Mouse (Mus musculus): ENCODE measurements around the gene Prex1. TPM values are rescaled to one million over a fixed set of nuclear protein-coding genes. Genes with fewer than 3 reads are reported as not detected.

Prex1 gene
- total RNA-seq, 2 experiments from 2014 or later, result 13.4 to 29.4 TPM

DNA sequence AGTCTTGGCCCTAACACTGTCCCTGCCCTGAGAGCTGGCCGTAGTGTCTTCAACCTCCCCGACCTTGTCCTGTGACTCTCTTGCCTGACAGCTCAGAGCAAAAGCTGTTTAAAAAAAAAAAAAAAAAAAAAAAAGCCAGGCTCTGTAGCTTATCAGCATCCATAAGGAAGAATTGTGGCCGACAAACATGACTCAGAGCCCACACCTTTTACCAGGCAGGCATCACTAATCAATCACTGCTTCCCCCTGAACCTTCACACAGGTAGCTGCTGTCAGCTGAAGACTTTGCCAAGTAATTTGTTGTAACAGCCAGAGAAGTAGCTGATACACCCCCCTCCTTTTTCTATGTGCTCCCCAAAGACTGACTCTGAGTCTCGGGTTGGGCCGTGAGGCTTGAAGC is 140.0 kb downstream of the Prex1 start:
- no peak for ATAC-seq (replicated peaks; ENCODE audit: poor library complexity, severe bottlenecking)

DNA sequence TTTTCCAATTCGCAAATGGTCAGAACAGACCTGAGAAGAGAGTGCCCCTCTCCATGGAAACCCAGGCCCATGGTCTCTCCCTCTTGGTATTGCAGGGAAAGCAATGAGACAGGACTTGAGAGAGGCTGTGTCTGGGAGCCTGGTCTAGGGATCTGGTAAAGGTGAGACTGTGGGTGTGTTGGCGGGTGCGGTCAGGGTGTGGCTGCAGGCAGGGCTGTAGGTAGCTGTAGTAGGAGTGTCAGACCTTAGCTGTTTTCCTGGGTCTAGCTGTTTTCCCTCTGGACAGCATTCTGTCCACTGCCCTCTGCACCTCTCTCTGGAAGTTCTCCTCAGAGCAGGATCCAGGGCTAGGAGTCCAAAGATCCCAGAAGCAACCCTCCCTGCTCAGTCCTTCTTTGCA is 141.3 kb downstream of the Prex1 start:
- ATAC-seq (replicated peaks; ENCODE audit: poor library complexity, severe bottlenecking), result no peak

- no peak for ATAC-seq (replicated peaks; ENCODE audit: poor library complexity, severe bottlenecking)
Observed at GRCm38 (mm10) chr2:166569182-166569581, 144.4 kb downstream of the Prex1 start.

GRCm38 (mm10) chr2:166565503-166565902 is 148.1 kb downstream of the Prex1 start:
- ATAC-seq (replicated peaks; ENCODE audit: poor library complexity, severe bottlenecking), result no peak

DNA sequence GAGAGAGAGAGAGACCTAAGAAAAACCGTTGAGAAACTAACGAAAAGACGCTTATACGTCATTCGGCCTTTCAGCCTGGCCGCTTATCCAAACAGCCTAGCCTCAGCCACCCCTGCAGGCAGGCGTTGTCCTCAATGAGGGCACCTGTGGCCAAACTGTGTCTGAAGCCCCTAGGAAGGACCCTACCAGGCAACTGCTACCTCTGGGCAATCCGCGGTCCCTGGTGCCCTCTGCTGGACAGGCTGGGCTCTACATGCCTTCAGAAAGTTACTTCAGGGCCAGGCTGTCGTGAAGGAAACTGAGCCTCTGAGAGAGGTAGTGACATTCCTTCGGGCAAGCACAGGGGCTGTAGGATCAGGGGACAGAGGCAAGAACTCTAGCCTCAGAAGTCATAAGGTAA is 149.2 kb downstream of the Prex1 start:
- peak; percentile 72 for ATAC-seq (replicated peaks; ENCODE audit: poor library complexity, severe bottlenecking)

DNA sequence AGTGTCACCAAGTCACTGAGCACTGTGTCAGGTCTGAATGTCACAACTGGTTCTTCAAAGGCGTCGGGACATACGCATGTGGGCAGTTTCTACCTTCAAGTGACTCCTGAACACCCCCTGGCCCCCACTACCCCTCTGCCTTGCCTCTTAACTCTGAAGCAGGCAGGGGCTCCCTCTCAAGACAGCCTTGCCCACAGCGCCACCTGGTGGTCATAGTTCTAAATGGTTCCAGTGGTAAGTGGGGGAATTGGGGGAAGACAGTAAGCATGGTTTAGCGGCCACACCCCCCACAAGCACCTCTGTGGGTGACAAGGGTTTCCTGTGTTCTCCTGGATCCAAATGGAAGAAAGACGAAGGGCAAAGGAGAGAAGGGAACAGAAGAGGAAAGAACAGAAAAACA is 149.7 kb downstream of the Prex1 start:
- peak; percentile 68 for ATAC-seq (replicated peaks; ENCODE audit: poor library complexity, severe bottlenecking)

GRCm38 (mm10) chr2:166563076-166563475 is 150.6 kb downstream of the Prex1 start:
- ATAC-seq (replicated peaks; ENCODE audit: poor library complexity, severe bottlenecking), result no peak

DNA sequence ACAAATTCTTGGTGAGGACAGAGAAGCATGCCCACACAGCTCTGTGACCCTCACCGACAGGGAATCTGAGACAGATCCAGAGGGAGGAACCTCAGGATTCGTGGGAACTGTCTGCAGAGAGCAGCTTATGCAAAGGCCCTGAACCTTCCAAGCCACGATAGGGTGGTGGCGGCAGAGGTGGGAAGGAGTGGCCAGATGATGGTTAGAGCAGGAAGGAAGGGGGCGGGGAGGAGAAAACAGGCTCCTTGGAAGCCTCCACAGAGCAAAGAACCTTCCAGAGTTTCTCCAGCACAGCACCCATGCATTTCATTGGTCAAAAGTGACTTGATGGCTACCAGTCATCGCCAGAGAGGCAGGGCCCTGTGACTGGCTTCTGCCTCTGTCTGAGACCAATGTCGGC is 151.9 kb downstream of the Prex1 start:
- 0 out of 2 replicates have a peak, but pooled peaks have one; percentile 25 for ATAC-seq (replicated peaks; ENCODE audit: poor library complexity, severe bottlenecking)

GRCm38 (mm10) chr2:166560826-166561225 is 152.8 kb downstream of the Prex1 start:
- ATAC-seq (replicated peaks; ENCODE audit: poor library complexity, severe bottlenecking), result no peak

DNA sequence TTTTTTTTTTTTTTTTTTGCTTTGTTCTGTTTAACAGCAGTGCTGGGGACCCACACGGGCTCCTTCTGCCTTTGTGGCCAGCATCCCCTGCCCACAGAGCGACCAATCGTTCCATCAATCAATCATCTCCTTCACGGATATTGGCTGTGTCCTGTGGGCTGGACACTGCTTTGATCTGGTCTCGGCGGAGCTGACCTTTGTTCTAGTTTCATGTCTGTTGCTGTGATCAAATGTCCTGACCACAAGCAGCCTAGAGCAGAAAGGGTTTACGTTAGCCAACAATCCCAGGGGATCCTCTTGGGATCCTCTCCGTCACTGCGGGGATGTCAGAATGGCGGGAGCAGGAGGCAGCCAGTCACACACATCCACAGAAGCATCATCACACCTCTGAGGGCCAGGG is 154.1 kb downstream of the Prex1 start:
- no peak for ATAC-seq (replicated peaks; ENCODE audit: poor library complexity, severe bottlenecking)

- no peak for ATAC-seq (replicated peaks; ENCODE audit: poor library complexity, severe bottlenecking)
Observed at GRCm38 (mm10) chr2:166555508-166555907, 158.1 kb downstream of the Prex1 start.

GRCm38 (mm10) chr2:166554169-166554505 is 159.5 kb downstream of the Prex1 start:
- no peak for ATAC-seq (replicated peaks; ENCODE audit: poor library complexity, severe bottlenecking)

GRCm38 (mm10) chr2:166553502-166554168 is 160.0 kb downstream of the Prex1 start:
- peak; percentile 76 for ATAC-seq (replicated peaks; ENCODE audit: poor library complexity, severe bottlenecking)

GRCm38 (mm10) chr2:166552657-166553056 is 161.0 kb downstream of the Prex1 start:
- no peak for ATAC-seq (replicated peaks; ENCODE audit: poor library complexity, severe bottlenecking)

- no peak for ATAC-seq (replicated peaks; ENCODE audit: poor library complexity, severe bottlenecking)
Observed at GRCm38 (mm10) chr2:166551831-166552498, 161.7 kb downstream of the Prex1 start.

GRCm38 (mm10) chr2:166549871-166550270 is 163.8 kb downstream of the Prex1 start:
- no peak for ATAC-seq (replicated peaks; ENCODE audit: poor library complexity, severe bottlenecking)

DNA sequence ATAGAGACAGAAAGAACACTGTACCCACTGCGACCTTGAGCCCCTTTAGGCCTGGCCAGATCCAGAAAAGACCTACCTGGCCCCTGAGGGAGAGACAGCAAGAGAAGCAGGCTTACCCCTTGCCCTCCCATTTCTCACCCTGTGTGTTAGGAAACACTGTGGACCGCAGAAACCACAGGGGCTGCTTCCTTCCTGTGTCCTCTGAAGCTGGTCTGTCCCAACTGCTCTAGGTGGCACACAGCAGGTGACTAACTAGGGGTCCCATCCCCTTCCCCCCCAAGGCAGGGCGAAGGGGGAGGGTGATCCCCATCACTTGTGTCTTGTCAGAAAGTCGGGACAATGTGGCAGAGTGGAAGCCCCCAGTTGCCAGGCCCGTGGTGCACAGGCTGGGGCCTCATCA is 164.6 kb downstream of the Prex1 start:
- ATAC-seq (replicated peaks; ENCODE audit: poor library complexity, severe bottlenecking), result peak; percentile 75

DNA sequence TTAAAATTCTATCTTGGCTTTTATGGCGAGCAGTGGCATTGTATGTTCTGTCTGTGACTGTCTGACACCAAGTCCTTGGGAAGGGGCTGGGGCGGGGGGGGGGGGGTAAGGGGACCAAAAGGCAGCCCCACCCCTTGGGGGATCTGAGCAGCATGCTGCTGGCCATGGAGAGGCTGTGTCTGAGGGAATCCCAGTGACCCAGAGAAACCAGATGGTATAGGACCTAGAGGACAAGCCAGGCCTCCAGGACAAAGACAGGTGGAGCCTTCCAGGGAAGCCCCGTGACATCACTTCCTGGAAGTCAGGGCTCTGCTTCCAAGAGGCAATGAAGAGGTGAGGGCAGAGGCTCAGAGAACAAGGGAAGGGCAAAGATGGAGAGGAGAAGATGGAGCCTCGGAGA is 168.1 kb downstream of the Prex1 start:
- no peak for ATAC-seq (replicated peaks; ENCODE audit: poor library complexity, severe bottlenecking)

GRCm38 (mm10) chr2:166544575-166545251 is 168.9 kb downstream of the Prex1 start:
- peak; percentile 24; the same call in 1 of the 2 replicates for ATAC-seq (replicated peaks; ENCODE audit: poor library complexity, severe bottlenecking)

DNA sequence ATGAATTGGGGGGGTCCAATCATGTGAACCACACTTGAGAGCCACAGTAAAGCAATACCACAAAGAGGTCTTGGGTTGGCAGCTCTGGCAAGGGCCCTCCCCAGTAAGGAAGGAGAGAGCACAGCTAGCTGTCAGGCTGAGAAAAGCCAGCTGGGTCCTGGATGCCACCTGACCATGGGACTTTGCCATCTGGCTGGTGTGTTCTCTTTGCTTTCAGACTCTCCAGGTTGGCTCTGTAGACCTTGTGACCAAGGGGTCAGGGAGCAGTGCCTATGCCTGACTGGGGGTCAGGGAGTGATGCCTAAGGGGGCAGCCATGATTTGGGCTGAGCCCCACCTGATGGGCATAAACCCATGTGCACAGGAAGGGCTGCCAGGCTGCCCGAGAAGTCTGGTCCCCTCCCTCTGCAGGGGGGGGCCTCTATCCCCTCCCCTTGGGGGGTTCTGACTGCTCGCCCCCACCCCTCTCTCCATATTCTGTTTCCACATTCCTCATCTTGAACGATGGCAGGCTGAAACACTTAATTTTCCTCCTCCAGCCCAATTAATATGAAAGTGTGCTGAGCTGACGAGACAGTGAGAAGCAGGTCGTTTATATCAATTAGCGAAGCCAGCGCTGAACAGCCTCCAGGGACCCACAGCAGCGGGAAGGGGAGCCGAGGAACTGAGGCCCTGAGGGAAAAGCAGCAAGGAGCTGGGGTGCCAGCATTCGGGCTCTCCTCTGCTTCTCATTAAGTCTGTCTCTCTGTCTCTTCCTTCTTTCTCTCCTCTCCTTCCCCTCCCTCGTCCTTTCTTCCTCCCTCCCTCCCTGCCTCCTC is 172.3 kb downstream of the Prex1 start:
- no peak for ATAC-seq (replicated peaks; ENCODE audit: poor library complexity, severe bottlenecking)

GRCm38 (mm10) chr2:166540216-166540615 is 173.4 kb downstream of the Prex1 start:
- ATAC-seq (replicated peaks; ENCODE audit: poor library complexity, severe bottlenecking), result 0 out of 2 replicates have a peak, but pooled peaks have one; percentile 33

Measured in granulocyte monocyte progenitor cell, adult 5-6 weeks (primary cell).